Mouse (Mus musculus) stomach, postnatal 0 days (tissue): ENCODE results near the gene Igtp.

Source experiments
- CTCF ChIP-seq: IDR thresholded peaks from 2 replicates; pipeline ENCODE4 v1.5.1; 2016; ENCODE audit warnings: antibody characterized with exemption, low read depth, mild to moderate bottlenecking, moderate library complexity
- EP300 ChIP-seq: optimal IDR thresholded peaks from 2 replicates; pipeline ENCODE3; 2016; ENCODE audit warnings: antibody characterized with exemption

DNA sequence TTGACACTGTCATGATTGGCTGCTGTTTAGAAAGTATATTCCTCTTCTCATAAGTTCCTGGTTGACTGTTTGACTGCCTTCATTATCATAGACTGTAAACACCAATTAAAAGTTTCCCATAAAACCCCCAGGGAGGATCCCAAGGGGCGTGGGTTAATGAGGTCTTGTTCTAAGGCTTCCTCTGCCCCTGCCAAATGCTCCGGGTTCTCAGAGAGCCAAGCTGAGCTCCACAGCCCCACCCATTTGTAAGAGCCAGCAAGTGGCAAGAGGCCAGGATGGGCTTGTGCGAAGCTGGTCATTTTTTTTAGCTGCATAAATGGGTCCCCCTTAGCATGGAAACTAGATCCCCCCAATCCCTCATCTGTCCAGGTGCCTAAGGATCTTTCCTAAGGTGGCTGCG lies 47.9 kb downstream of the Igtp start:
- TF ChIP-seq EP300 (no peak), CTCF (no peak)
